Mouse (Mus musculus) brown adipose tissue, adult 24 weeks (tissue): ENCODE results near the gene Ankrd33. TPM values are rescaled to one million over a fixed set of nuclear protein-coding genes. Genes with fewer than 3 reads are reported as not detected.

Source experiments
- H3K27ac ChIP-seq: fragments of 200-500 bp; replicated peaks from 2 replicates; pipeline ENCODE4 v1.5.1; 2012; ENCODE audit warnings: low read depth, mild to moderate bottlenecking, low read length
- H3K4me1 ChIP-seq: fragments of 200-500 bp; 2 replicates; pipeline ENCODE4 v1.6.1; 2012; ENCODE audit warnings: low read length, mixed read lengths; ENCODE audit not compliant: control insufficient read depth, insufficient read depth, insufficient read length
- H3K4me3 ChIP-seq: fragments of 200-500 bp; 2 replicates; pipeline ENCODE4 v1.5.1; 2012; ENCODE audit warnings: low read depth, mild to moderate bottlenecking, low read length, moderate library complexity; ENCODE audit not compliant: insufficient read depth
- polyA plus RNA-seq: library from polyadenylated mRNA; stranded (reverse); fragments of >200 nt; gene quantifications from 2 replicates; pipeline ENCODE4 v1.2.4, GENCODE M21; 2012; ENCODE audit not compliant: missing spikeins, insufficient read depth, insufficient read length

Ankrd33 gene
- polyA plus RNA-seq = not detected in 2 replicates

DNA sequence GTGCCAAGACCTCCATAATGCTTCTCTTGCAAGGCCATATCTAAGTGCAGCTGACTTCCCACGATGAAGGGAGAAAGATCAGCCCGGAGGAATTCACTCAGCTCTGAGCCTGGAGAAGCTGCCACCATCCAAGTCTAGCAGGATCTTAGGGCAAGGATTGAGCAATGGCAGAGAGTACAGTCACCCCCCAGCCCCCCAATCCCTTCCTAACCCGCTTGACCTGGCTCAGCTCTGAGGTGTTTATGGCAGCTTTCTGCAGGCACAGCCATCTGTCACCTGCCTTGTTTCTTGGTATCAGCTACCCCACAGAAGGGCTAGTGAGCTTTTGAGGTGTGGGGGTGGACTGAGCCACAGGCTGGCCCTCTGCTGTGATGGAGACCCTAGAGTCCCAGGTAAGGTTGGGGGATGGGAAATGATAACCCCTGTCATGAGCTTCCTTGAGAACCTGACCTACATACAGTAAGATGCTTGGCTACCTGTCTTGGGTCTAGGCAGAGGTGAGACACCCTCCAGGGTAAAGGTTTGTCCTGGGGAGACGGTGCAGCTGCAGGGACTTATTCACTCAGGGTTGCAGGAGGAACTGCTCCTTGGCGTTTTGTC, at the start of gene Ankrd33:
Ankrd33 (plus strand) TSS at position 245 of the 600 bp plus-strand sequence.
- no peak within 1 kb of the TSS for H3K4me3 ChIP-seq
- no peak within 1 kb of the TSS for H3K27ac ChIP-seq
- 0 out of 2 replicates have a peak, but pooled peaks cover 3% of the 10 kb centered on the region for H3K4me1 ChIP-seq

DNA sequence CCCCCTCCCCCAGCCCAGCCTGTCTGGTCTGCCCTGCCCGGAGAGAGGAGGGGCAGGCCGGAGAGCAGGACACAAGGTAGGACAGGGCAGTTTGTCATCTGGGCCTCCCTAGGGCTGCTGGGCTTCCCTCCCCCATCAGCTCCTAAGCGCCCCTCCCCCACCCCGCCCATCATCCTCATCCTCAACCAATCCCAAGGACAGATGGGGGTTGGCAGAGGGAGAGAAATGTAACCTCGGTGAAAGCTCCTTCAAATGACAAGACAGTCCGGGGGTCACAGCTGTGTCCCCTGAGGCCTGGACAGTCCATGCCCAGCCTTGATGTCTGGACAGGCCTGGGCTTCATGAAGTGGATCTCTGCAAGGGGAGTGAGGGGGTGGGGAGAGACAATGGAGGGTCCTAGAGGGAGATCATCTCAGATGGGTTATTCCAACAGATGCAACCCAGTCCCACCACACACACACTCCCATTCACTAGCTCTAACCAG, 49.1 kb upstream of the Ankrd33 start:
- no peak overlapping the region for H3K4me3 ChIP-seq
- H3K27ac ChIP-seq = no peak overlapping the region
- peaks cover 35% of the 10 kb centered on the region for H3K4me1 ChIP-seq

DNA sequence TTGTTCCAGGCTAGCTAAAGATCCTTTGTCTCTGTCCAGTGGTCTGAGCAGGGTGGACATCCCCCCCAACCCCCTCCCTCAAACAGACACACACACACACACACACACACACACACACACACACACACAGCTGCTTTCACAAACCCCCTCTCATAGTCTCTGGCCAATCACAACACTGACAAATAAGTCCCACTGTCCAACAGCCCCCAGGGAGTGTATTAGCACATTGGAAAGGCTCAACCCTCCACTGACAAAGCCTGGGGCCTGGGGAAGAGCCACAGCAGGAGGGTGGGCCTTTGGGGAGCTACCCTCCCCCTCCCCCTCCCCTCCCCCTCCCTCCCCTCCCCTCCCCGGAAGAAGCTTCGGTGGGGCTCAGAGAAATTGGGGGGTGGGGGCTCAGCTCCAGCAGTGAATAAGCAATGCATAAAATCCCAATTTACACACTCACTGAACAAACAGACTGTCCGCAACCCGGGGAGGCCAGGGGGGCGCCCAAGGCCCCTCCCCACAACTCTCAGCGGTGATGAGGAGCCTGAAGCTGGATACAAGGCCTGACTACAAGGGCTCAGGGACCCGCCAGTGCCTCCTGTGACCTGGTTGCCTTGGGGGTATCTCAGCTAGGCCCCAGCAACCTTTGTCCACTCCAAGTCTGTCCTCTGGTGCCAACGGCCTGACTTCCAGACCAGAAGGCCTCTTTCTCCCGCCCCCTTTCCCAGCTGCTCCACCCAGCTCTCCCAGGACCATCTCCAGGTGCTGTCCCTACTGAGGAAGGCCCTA, 48.4 kb upstream of the Ankrd33 start:
- no peak overlapping the region for H3K4me3 ChIP-seq

DNA sequence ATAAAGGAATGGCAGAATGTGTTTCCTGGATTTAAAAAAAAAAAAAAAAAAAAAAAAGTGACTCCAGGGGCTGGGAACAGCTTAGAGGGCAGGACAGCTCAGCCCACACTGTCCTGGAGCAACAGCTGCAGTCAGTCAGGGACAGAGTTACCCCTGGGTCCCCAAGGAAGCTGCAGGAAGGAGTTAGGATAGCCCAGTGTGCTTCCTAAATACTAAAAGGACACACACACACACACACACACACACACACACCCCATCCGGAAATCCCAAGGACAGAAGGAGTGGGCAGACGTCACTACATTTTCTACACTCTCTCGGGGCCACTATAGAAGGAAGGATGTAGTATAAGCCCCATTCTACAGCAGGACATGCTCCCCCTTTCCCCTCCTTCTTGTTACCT, 47.5 kb upstream of the Ankrd33 start:
- peaks cover 48% of the 10 kb centered on the region for H3K4me1 ChIP-seq
- H3K4me3 ChIP-seq = no peak overlapping the region
- H3K27ac ChIP-seq = peak overlapping the region; percentile 65

More for the DNA sequence above, 48.4 kb upstream of the Ankrd33 start:
- H3K4me1 ChIP-seq = peaks cover 40% of the 10 kb centered on the region
- no peak overlapping the region for H3K27ac ChIP-seq

DNA sequence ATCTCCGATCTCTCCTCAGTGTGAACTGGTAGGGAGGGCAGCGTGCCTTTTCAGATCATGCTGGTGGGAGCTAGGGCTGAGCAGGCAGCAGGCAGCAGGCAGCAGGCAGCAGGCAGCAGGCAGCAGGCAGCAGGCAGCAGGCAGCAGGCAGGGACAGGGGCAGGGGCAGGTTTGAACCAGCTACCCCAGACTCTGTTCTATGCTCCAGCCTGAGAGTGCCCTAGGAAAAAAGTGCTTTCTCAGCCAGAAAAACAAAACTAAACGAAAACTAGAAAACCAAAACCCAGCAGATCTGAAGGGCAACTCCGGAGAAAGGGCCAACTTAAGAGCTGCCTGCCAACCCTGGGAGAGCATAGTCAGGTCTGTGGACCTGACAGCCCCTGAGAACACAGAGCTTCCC, 46.9 kb upstream of the Ankrd33 start:
- H3K27ac ChIP-seq = peak overlapping the region; percentile 65
- no peak overlapping the region for H3K4me3 ChIP-seq
- H3K4me1 ChIP-seq = peaks cover 53% of the 10 kb centered on the region

DNA sequence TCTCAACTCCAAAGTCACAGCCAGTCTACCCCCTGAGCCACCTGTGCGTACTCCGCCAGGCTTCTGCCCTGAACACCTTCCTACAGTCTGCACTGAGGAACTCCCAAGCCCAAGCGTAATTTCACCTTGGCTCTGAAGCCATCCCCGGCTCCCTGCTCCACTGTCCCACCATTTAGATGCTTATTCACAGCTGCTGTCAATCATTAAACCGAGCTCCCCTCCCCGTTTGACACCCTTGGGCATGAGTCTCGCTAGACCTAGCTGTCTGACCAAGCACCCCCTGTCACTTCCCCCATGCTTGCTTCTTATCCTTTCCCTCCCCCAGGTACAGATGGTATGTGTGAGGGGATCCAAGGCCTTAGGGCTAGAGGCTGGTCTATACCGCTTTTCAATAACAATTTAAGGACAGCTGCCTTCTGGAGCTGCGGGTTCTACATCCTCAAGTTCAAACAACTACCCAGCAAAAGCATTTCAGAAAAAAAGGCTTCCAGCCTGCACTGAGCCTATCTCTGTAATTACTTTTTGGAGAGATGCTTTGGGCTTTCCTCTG, 45.8 kb upstream of the Ankrd33 start:
- Histone ChIP-seq H3K4me1 (peaks cover 52% of the 10 kb centered on the region), H3K4me3 (no peak overlapping the region), H3K27ac (no peak overlapping the region)

DNA sequence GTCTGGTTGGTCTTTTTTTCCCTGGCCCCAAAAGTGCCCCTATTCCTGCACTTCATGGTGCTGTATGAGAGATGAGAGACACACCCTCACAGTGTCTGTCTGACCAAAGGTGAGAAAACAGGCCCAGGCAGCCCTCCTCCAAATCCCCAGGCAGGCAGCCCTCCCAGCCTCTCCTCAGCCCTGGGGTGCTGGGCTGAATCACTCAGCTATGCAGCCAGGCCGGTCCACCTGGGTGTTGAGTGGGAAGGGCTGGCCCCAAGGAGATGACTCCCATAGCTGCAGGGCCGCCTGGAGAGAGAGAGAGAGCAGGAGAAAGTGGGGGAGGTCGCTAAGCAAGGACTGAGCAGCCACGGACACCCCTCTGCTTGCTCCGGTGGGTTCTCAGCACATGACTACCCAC, 44.8 kb upstream of the Ankrd33 start:
- H3K27ac ChIP-seq = 0 out of 2 replicates have a peak overlapping the region, but pooled peaks have one; percentile 63
- H3K4me3 ChIP-seq = no peak overlapping the region
- H3K4me1 ChIP-seq = peaks cover 41% of the 10 kb centered on the region

DNA sequence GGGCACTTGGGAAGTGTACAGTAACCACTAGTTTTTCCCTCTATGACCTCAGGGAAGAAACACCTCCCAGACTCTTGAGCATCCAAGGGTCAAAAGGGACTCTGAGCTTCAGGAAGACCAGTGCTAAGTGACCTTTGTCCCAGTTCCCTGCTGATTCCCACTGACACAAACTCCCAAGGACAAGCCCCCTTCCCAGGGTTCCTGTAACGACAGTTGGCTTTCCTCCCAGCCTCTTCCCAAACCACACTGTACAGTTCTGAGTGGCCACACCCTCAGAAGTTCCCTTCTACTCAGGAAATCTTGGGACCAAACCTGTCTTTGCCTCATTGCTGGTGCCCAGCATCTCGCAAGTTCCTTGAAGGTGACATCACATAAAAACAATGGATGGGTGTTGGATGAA, 42.8 kb upstream of the Ankrd33 start:
- Histone ChIP-seq H3K4me3 (no peak overlapping the region), H3K4me1 (peaks cover 31% of the 10 kb centered on the region), H3K27ac (peak overlapping the region; percentile 60)

DNA sequence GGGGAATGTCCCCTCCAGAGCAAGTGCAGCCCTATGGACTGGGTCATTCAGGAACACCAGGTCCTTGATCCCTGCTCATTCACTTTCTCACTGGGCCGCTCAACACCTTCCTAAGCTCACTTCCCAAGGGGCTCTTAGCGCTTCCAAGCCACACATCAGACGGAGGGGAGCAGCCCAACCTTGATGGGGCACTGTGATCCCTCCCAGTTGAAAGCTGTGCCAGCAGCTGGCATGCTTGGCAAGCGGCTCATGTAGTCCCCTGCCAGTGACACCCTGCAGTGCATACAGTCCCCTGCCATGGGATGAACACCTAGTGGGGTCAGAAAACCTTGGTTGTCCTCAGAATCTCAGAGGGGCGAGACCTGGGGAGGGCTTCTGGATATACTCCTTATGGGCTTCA, 41.5 kb upstream of the Ankrd33 start:
- Histone ChIP-seq H3K4me1 (peaks cover 32% of the 10 kb centered on the region), H3K27ac (no peak overlapping the region), H3K4me3 (no peak overlapping the region)

DNA sequence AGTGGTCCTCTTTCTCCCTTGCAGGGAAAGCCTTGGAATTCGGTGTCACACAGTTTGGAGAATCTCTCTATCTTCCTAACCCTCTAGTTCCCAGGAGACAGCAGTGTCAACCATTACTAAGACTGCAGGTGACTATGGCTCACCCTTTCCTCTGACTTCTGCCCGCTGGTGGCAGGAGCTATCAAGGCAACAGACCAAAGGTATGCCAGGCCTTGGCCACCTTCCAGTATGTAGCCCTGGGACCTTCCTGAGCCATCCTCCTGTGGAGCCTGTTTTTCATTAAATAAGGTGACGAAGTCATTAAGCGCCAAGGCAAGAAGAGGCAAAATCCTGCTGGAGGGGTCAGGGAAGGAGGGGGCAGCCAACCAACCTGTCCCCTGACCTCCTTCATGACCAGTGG, 40.4 kb upstream of the Ankrd33 start:
- Histone ChIP-seq H3K4me3 (no peak overlapping the region), H3K27ac (no peak overlapping the region), H3K4me1 (peaks cover 41% of the 10 kb centered on the region)

DNA sequence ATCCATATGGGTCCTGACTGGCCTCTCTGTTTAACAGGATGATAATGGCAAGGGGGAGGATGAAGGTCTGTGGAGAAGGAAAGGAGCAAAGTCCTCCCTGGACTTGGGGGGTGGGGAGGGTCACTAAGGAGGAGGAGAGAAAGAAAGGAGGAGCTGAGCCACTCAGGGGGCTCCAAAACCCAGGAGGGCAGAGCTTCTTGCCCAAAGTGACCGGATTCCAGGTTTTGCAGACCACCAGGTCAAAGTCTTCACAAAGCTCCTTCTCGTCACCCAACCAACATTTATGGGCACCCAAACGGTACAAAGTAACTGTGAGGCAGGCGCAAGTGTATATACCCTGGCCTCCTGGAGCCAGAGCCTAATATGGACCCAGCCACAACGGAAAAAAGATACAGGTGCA, 39.9 kb upstream of the Ankrd33 start:
- no peak overlapping the region for H3K27ac ChIP-seq
- H3K4me3 ChIP-seq = no peak overlapping the region
- peaks cover 44% of the 10 kb centered on the region for H3K4me1 ChIP-seq

DNA sequence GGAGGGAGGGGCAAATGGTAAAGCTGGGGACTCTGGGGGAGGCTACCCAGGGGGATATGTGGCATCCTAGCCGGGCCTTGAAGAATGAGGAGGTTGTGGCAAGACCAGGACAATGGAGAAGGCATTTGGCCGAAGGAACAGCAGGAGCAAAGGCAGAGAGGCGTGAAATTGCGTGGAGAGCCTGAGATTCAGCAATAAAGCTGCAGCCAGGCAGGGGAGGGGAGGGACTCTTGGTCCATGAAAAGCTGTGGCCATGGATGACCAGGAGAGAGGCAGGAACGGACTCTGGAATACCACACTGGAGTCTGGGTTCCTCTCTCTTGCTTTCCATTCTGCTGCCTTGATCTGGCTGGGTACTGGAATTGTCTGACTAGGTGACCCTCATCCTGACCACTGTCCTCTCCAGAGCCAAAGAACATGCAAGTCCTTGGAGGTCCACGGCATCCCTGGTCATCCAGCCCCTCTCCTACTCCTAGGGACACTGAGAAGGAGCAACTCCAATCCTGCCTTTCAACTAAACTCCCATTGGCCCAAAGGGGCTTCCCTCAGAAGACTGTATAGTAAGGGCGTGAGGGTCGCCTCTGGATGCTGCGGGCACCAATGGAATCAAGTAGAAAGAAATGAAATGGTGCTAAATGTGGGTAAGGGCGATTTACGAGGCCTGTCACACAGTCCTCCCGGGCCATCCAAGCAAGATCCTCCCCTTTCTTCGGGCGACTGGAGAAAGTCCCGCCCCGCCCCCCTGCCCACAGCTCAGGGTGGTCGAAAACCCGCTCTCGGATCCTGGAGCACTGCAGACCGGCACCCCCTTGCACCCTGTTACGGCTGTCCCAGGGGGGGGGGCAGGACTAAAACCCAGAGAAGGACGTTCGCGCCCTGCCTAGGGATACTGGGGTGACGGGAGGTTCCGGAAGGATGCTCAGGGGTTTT, 39.2 kb upstream of the Ankrd33 start:
- H3K4me3 ChIP-seq = peak overlapping the region; percentile 42
- H3K4me1 ChIP-seq = peaks cover 44% of the 10 kb centered on the region
- H3K27ac ChIP-seq = no peak overlapping the region

DNA sequence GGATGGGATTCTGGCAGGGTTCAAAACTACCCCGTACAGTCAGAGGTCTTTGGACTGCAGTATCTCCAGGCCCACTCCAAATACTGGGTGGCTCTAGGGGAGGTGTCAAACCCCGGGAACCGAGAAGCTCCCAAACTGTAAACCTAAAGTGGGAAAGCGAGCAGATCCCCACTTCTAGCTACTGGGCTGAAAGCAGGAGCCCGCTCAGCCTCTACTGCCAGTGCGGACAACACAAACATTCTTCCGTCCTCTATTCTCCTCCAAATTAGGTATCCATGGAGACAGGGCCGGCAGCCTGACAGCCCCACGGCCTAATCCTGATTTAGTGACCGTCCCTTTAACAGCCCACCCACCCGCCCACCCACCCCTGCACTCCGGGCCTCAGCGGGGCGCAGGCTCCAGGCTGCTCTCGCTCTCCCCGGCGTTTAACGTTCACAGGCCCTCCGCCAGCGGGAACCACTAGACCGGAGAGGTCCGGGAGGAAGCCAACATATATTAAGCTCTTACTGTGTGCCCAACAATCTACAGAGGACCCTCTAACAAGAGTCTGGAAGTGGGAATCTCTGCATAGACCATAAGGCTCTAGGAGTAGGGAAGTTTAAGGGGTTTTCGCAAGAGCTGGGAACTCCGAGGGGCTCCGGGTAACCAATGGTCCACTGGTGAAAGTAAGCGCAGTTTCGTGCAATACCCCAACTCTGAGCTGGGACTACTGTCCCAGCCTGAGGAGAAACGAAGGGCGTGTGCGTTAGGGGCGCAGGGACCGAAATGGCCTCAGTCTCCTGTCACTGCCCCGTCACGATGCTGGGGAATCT, 38.3 kb upstream of the Ankrd33 start:
- H3K4me1 ChIP-seq = peaks cover 44% of the 10 kb centered on the region
- H3K4me3 ChIP-seq = peak overlapping the region; percentile 97
- H3K27ac ChIP-seq = peak overlapping the region; percentile 30
